Mouse (Mus musculus) Patski (cell line): Measurements from ENCODE around the gene Fank1. TPM values are rescaled to one million over a fixed set of nuclear protein-coding genes. Genes with fewer than 3 reads are reported as not detected.

Experiments used
- ATAC-seq: fragments of 100-300 bp; one replicate; pipeline ENCODE4 v1.8.0; 2021
- CTCF ChIA-PET: fragments of 350-600 bp; sonication (Branson Sonifier 250); formaldehyde crosslinking; loops from one replicate; lab custom pipeline; 2022; ENCODE audit warnings: inconsistent platforms; lab: Charles Lee
- POLR2A ChIA-PET: fragments of 350-600 bp; sonication (Branson Sonifier 250); formaldehyde crosslinking; loops from one replicate; lab custom pipeline; 2022; ENCODE audit warnings: antibody characterized with exemption, inconsistent platforms; lab: Charles Lee
- DNase-seq: peaks from one replicate; pipeline ENCODE4 v3.0.0-alpha.2; 2011; ENCODE audit warnings: low read depth, low spot score
- H3K27me3 ChIP-seq: fragments of 371-371 bp; one replicate; pipeline ENCODE4 v1.5.1; 2021
- CTCF ChIP-seq: fragments of 100-300 bp; IDR thresholded peaks from one replicate; pipeline ENCODE4 v1.5.1; 2021
- in situ Hi-C: fragments of 300-500 bp; cut with MboI; formaldehyde crosslinking; loops from 3 replicates; pipeline ENCODE4 v1.11.1; 2018; ENCODE audit warnings: low pct_unique_long_range_greater_than_20kb, mixed read lengths
- polyA plus RNA-seq: library from polyadenylated mRNA; unstranded; gene quantifications from one replicate; pipeline ENCODE4 v1.2.3, GENCODE M21; 2021

Gene Fank1
- polyA plus RNA-seq, 1 experiment from 2014 or later = 2.4 TPM

DNA sequence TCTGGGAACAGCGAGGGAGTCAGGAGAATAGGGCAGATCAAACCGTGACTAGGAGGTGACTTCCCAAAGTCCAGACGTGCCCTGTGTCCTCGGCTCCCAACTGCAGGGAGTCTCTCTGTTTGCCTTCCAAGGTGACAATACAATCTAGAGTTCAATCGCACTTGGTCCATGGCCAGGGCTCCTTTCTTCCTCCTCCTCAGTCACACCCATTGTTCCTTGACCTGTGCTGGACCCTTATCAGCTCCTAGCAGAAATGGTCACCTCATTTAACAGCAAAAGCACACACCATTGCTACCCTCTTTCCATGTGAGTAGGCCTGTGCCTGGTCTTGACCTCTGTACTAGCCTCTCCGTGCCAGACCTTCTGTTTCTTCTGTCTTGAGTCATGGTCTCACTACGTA lies 144.1 kb downstream of the Fank1 start:
- no peak for TF ChIP-seq CTCF
- DNase-seq (no peak), ATAC-seq (no peak)
- no peaks in the 10 kb centered on the region for H3K27me3 ChIP-seq
- in situ Hi-C loops = no loop called here
- CTCF ChIA-PET = no interaction called here
- POLR2A ChIA-PET = interaction anchor here (0.7 kb wide), 1 partner anchor 207 kb away, joined by 4 read pairs; no protein-coding TSS in a partner anchor

DNA sequence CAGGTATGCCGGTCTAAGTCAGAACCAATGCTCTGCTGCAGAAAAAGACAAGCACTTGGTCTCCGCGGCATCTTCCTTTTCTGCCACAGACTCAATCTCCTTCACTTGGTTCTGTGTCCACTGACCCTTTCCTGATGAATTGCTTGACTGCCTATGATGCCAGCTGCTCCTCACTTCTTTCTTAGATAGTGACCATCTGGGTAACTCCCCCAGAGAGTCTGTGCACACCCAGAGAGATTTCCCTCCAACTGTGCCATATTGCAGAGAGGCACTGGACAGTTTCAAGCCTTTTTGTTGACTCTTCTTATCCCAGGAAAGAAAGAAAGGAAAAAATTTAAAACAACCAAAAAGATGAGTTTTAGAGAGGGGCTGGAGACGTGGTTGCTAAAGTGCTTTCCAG lies 144.6 kb downstream of the Fank1 start:
- no peak for DNase-seq
- CTCF ChIA-PET = no interaction called here
- TF ChIP-seq CTCF = no peak
- no peaks in the 10 kb centered on the region for H3K27me3 ChIP-seq
- POLR2A ChIA-PET = no interaction called here
- in situ Hi-C loops = no loop called here
- ATAC-seq = no peak

DNA sequence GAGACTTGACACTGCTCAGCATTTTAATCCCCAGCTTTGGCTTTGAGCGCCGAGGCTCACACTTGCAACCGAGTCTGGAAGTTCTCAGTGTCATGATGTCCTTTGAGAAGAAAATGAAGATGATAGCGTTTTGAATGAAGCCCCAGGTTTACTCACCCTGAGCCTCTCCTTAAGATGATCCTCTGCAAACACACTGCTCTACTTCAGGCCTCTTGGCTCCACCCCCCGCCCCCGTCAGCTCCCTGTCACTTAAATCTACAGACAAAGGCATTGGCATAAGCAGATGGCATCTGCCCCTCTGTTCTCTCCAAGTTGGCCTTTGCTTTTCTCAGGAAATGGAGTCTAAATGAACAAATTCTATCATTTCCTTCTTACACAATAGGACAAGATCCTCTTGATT lies 147.3 kb downstream of the Fank1 start:
- ChIA-PET CTCF (no interaction called here), POLR2A (no interaction called here)
- ATAC-seq (no peak), DNase-seq (no peak)
- in situ Hi-C loops = no loop called here
- TF ChIP-seq CTCF = no peak
- no peaks in the 10 kb centered on the region for H3K27me3 ChIP-seq

DNA sequence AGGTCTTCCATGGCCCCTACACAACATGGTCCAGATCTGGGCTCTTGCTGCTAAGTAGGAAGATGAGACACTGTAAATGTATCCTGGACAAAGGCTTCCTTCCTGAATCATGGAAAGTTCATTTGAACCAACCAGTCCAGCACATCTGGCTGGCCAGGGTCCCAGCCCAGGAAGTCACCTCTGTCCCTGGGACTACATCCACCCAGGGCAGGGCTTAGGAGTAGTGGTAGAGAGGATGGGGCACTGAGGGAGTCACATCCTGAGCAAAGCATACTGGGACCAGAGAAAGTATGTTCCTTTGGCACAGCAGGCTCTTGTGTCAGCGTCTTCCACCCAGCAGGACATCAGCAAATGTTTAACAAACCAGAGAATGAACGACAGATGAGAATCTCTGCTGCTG lies 149.1 kb downstream of the Fank1 start:
- CTCF ChIA-PET = no interaction called here
- DNase-seq (no peak), ATAC-seq (no peak)
- POLR2A ChIA-PET = no interaction called here
- no peak for TF ChIP-seq CTCF
- no peaks in the 10 kb centered on the region for H3K27me3 ChIP-seq
- in situ Hi-C loops = no loop called here

DNA sequence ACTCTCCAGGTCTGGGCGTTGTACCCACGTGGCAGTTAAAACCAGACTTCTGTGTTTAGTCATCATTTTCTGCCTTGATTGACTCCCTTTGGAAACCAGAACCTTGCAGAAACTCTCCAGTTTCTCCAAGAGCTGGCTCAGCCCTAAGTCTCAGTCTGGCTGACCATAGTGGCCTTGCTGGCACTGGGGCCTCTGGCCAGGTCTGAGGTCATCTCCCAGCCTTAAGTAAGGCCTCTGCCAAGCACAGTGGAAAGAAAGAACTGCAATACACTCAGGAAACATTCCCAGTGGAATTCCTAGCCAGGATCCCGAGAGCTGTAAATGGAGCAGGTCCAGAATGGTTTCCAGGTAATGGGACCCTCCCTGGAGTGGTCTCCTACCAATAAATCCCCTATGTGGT lies 152.3 kb downstream of the Fank1 start:
- no peaks in the 10 kb centered on the region for H3K27me3 ChIP-seq
- POLR2A ChIA-PET = no interaction called here
- TF ChIP-seq CTCF = no peak
- no peak for ATAC-seq
- no peak for DNase-seq
- CTCF ChIA-PET = no interaction called here
- in situ Hi-C loops = no loop called here

Other genes with a start within 250 kb of the Fank1 start
- not detected for gene Tex36, start 174.7 kb upstream of the Fank1 start, polyA plus RNA-seq
- 24.1 TPM for gene Edrf1, start 139.3 kb upstream of the Fank1 start, polyA plus RNA-seq
- gene Mmp21, start 96.8 kb upstream of the Fank1 start, polyA plus RNA-seq = not detected
- 62.9 TPM for gene Bccip, start 67.5 kb upstream of the Fank1 start, polyA plus RNA-seq
- 24.1 TPM for gene Uros, start 66.8 kb upstream of the Fank1 start, polyA plus RNA-seq
- gene Dhx32, start 5.9 kb downstream of the Fank1 start, polyA plus RNA-seq = 45.6 TPM